Mouse (Mus musculus) cerebellum, adult (tissue): ENCODE measurements around the gene Usp51.
A peak's percentile ranks its signal among the peaks of the same experiment; 100 is the strongest.
"Not testable (repeated sequence)": the region's sequence is repeated elsewhere in the genome, so short reads cannot be mapped to it uniquely, and the experiment has no call there.

Experiments
- ATAC-seq: cut with Nextera tagmentation; 2 replicates; pipeline ENCODE4 v1.9.2; 2017; ENCODE audit warnings: mild to moderate bottlenecking, moderate library complexity, mixed read lengths; ENCODE audit not compliant: insufficient number of reproducible peaks, low FRiP score, low TSS enrichment

Gene Usp51

DNA sequence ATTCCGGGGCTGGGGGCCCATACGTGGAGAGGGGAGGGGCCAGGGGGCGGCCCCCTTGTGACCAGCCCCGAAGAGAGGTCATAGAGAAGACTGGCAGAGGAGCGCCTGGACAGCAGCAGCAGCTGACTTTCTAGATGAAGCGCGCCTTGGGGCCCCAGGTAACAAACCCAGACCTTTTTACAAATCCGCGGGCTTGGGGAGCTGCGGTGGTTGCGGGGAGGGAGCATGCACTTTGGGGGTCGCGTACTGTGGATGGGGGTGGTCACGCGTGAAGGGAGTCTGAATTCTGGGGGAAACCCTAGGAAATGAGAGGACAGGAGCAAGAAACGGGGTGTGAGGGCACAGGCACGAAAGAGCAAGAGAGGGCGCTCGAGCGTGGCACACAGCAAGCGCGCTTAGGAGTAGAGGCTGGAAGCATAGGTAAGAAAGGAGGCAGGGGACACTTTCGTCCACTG, at the start of gene Usp51:
Gene Usp51, plus strand, starts transcription at position 83 of the 455 bp plus-strand sequence.
- ATAC-seq: peak; percentile 90

DNA sequence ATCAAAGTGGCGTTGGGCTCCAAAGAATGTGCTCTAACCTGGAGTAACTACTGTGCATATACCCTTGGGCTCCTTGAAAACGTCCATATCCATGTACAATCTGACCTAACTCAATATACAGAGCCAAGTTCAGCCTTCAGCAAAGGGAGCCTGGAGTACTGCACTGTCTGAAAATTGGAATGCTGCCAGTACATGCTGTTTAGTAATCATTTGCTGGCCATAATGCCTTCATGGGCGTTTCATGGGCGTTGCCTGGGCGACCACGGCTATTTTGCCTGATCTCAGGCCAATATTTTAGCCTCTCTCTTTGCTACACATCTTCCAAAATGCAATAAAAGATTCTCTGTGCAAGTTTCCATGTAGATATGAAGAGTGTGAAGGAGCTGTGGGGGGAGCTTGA, 36.7 kb upstream of the Usp51 start:
- ATAC-seq: no peak

DNA sequence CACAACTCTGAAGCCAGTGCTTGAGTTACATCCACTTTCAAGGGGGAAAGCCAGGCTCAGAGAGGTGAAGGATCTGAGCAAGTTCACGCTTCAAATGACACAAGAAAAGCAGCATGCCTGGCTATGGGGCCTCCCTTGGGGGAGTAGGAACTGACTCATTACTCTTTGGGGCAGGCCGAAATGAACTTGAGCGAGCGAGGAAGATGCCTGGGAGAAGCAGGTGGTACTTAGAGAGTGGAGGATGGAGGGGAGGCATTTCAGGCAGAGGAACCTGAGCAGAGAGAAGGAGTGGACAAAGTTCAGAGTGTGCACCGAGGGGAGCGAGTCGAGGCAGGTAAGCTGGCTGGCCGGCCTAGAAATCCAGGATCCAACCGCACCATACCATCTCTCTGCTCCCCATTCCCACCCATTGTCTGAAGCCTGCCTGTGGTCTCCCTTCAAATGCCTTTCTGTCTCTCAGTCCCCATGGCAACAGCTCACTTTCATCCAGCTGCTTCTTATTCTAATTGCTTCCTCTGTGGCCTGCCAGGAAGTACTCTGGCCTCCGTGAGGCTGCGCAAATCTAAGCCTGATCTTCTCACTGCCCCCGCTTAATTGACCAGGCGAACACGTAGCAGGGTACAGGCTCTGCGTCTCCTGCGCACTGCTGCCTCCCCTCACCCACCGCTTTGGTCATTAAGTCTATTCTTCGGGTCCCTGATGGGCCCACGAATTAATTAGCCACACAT, 32.6 kb upstream of the Usp51 start:
- peak; percentile 56 for ATAC-seq

DNA sequence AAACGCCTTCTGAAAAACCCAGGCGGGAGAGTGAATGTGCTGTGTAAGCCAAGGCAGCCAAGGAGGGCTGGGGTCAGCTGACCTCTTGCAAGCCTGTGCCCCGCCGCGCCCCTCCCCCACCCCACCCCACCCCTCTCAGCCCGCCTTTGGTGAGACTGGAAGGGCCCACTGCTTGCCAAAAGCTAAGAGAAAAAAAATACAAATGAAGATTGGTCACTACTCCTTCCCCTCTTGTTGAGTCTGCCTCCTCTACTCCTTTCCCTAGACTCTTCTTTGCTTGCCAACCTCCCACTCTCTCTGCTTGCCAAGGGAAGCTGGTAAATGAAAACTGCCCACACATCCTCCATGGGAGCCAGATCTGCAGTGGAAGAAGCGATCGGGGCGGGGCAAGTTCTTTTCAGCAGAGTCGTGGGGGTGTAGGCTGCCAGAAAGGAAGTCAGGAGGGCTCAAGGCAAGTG, 32.0 kb upstream of the Usp51 start:
- peak; percentile 64 for ATAC-seq

DNA sequence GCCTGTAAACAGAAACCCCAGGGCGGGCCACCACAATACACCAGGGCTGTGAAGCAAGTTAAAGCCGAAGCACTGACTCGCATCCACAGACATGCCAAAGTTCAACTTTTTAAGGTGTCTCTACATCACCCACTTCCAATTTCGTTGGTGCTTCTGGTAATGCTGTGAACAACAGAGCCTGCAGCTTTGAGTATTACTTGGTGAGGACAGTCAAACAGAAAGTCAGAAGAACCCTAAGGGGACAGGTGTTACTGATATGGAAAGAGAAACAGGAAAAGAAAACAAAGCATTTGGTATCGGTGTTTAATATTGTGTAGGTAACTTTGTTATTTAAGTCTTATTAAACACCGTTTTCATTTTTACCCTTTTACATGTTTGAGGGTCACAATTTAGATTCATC, 29.7 kb upstream of the Usp51 start:
- no peak for ATAC-seq

DNA sequence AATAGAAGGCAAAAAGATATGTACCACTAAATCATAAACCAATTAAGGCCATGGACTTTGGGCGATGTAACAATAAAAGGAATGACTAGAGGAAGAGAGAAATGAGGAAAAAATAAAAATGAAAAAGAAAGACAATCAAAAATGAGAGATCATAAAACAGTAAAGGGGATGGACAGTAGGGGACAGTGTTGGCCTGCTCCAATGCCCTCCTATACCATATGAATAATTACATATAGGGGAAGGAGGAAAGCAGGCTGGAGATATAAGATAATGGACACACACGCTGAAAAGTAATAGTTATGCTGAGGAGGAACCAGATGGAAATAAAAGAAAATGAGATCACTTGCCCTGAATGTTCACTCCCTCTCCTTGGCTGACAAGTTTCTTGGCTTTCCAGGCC, 21.3 kb upstream of the Usp51 start:
- no peak for ATAC-seq

DNA sequence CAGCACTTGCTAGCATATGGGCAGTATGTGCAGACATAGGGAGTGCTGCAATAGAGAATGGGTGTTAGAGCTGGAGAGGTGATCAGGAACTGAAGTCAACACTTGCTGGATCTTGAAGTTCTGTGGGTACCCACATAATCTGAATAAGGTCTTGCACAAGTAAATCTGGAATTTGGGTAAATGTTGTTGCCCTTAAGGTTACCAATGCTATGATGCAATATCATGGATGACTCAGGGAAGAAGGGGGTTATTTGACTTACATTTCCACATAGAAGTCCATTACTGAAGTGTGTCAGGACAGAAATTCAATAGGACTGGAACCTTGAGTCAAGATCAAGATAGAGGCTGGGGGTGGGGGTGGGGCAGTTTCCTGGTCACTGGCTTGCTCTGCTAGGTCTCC, 16.4 kb upstream of the Usp51 start:
- not testable (repeated sequence) for ATAC-seq

DNA sequence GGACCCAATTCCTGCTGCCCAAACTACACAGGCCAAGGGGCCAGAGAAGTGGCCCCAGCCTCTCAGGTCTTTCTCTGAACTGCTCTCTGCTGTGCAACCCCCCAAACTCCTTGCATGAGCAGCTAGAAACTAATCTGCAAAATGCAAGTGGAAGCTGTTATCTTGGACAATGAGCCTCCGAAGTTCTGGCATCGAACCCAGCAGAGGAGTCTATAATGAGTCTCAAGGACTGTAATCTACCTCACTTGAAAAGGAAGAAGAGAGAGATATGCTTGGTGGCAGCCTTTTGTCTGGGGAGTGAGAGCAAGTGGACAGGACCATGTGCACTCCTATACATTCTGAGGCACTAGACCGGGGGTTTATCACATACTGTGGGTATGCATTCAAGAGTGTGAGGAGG, 10.2 kb upstream of the Usp51 start:
- ATAC-seq: not testable (repeated sequence)

DNA sequence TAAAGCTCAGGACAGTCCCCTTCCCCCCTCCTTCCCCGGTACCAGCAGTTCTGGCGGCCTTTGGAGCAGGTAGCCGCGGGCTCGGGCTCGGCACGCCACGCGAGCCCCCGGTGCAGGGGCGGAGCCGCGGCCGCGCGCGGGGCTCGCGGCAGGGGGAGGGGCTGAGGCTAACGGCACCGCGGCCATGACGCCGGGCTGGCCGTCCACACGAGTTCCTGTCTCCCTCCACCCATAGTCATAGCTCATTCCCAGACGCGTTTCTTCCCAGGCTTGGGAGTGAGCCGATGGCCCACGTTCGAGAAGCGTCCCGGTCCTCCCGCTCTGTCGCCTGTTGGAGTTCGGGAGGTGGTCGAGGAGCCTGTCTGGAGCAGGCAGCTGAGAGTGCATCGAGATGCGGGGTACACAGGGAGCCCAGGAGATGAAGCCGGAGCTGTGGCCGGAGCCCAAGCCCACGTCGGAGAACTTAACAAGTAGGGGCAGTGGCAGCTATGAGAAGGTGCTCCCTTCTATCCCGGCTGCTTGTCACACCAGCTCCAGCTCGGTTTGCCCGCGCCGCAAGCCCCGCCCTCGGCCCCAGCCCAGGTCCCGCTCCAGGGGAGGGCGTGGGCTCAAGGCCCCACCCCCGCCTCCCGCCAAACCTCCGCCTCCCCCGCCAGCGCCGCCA, 884 bp downstream of the Usp51 start:
- ATAC-seq: peak; percentile 88

DNA sequence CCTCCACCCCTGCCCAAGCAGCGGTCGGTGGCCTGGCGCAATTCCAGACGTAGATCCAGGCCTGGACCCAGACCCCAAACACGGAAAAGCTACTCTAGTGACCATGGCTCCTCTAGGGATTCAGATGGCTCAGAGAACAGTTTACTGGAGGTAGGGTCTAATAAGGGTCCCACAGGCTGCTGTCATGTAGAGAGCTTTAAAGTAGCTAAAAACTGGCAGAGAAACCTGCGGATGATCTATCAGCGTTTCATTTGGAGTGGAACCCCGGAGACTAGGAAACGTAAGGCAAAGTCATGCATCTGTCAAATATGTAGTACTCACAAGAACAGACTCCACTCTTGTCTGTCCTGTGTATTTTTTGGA, 1.4 kb downstream of the Usp51 start:
- ATAC-seq: no peak

DNA sequence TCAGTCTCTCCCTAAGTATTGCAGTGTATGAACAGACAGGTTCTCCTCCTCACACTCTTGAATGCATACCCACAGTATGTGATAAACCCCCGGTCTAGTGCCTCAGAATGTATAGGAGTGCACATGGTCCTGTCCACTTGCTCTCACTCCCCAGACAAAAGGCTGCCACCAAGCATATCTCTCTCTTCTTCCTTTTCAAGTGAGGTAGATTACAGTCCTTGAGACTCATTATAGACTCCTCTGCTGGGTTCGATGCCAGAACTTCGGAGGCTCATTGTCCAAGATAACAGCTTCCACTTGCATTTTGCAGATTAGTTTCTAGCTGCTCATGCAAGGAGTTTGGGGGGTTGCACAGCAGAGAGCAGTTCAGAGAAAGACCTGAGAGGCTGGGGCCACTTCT, 19.0 kb downstream of the Usp51 start:
- not testable (repeated sequence) for ATAC-seq

DNA sequence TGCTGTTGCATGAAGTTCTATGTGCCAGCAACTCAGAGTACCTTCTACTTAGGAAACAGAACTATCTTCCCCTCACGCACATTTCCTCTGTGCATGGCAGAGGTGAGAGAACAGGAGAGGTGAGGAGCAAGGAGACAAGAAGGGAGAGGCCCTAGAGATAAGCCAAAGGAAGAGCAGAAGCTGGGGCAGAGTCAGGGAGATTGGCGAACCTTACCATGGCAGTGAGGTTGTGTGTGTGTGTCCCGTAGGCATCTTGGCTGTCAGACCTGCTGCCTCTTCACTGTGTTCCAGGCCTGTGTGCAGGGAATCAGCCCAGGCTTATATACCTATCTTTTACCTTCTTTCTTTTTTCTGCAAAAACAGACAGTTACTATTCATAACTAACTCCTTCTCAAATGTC, 19.4 kb downstream of the Usp51 start:
- not testable (repeated sequence) for ATAC-seq

DNA sequence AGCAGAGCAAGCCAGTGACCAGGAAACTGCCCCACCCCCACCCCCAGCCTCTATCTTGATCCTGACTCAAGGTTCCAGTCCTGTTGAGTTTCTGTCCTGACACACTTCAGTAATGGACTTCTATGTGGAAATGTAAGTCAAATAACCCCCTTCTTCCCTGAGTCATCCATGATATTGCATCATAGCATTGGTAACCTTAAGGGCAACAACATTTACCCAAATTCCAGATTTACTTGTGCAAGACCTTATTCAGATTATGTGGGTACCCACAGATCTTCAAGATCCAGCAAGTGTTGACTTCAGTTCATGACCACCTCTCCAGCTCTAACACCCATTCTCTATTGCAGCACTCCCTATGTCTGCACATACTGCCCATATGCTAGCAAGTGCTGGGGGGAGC, 25.3 kb downstream of the Usp51 start:
- not testable (repeated sequence) for ATAC-seq

DNA sequence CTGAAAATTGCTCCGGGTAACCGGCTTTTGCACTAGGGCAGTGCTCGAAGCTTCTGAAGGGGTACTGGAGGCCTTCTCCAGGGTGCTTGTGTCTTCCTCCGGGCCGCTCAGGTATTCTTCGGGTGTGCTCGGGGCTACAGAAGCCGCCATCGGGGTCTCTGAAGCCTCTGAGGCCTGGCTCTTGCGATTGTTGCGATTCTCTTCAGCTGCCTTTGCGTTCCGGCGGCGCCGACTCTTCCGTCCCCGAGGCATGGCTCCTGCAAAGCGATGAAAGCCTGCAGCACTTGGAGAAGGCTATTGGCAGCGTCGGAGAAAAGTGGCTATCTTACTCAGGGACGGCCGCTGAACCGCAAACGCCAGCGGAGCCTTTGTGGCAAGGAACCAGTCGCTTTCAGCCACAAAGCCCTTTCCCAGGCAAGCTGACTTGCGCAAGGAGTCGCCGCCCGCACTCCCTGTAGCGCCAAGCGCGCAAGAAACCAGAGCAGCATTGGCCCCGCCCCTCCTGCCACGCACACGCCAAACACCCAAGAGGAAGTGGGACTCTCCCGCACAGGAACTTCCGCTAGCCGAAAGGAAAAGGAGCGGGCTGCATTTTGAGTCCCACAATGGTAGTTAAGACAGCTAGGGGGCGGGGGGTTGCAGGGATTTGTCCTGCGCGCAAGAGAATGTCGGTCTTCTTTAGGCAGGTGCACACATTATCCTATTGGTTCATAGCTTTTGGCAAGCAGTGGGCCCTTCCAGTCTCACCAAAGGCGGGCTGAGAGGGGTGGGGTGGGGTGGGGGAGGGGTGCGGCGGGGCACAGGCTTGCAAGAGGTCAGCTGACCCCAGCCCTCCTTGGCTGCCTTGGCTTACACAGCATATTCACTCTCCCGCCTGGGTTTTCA, 31.1 kb downstream of the Usp51 start, which contains the start of gene Mageh1:
Gene Mageh1, minus strand, starts transcription at position 489 of the 885 bp plus-strand sequence.
- ATAC-seq: peak; percentile 97

DNA sequence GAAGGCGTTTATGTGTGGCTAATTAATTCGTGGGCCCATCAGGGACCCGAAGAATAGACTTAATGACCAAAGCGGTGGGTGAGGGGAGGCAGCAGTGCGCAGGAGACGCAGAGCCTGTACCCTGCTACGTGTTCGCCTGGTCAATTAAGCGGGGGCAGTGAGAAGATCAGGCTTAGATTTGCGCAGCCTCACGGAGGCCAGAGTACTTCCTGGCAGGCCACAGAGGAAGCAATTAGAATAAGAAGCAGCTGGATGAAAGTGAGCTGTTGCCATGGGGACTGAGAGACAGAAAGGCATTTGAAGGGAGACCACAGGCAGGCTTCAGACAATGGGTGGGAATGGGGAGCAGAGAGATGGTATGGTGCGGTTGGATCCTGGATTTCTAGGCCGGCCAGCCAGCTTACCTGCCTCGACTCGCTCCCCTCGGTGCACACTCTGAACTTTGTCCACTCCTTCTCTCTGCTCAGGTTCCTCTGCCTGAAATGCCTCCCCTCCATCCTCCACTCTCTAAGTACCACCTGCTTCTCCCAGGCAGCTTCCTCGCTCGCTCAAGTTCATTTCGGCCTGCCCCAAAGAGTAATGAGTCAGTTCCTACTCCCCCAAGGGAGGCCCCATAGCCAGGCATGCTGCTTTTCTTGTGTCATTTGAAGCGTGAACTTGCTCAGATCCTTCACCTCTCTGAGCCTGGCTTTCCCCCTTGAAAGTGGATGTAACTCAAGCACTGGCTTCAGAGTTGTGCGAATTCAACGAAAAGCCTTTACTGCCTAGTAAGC, 31.9 kb downstream of the Usp51 start:
- ATAC-seq: peak; percentile 37; the same call in 1 of the 2 replicates
